Mouse (Mus musculus) R1 (cell line): Measurements from ENCODE around the gene Ppara.

Experiments used
- DNase-seq: peaks from one replicate; pipeline ENCODE4 v3.0.0-alpha.2; 2018; ENCODE audit warnings: low read depth, low spot score

Ppara gene

DNA sequence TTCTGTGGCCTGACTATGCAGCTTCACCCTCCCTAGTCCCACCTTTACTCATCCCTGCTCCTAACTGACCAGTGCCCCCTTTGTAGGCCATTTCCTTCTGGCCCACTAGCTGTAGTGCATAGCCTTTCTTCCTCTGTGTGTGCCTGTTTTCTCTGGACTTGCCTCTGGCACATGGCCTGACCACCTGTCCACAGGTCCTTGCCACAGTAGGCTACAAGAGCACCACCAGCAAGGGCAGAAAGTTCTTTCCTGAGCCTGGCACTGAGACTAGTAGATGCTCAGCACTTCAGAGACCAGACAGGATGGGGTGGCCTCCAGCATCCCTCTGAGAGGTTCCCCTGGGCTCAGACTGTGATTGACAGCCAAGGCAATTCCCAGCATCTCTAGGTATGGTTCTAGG, 110.3 kb downstream of the Ppara start:
- no peak for DNase-seq

GRCm38 (mm10) chr15:85851656-85852392, 117.0 kb downstream of the Ppara start:
- peak; percentile 57 for DNase-seq
